35 mouse cellular contexts compared by ENCODE assay signal in the genomic region with DNA sequence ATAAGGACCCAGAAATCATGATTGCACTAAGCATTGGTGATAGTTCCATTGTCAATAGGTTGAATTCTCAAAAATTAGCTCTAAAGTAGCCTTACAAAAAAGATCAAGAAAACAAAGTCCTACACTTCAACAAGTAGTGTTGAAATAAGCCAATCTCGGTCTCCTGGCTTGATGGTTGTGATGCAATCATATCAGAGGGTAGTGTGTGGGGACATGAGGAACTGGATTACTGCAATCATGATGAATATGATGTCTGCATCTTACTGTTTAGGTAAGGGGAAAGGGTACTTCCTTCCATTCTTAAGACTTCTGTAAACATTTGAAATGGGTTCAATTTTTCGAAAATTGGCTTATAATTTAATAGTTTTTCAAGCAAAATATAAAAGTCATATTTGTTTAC.
"Had no signal": no experiment of that assay in that cellular context is flagged by ENCODE, and none has a peak within 500 bp of the region (broad histone marks: within the 10 kb centered on the region; RNA-seq: fewer than 3 reads in every experiment).

No protein-coding gene starts in this region.

- H3K4me2 ChIP-seq: heart, embryonic 11.5 days; heart, embryonic 12.5 days; heart, embryonic 13.5 days; heart, embryonic 15.5 days; hindbrain, embryonic 12.5 days; hindbrain, embryonic 13.5 days; hindbrain, embryonic 14.5 days; hindbrain, embryonic 15.5 days; intestine, embryonic 15.5 days; kidney, embryonic 15.5 days had no signal

- H3K27ac ChIP-seq: heart, embryonic 10.5 days; heart, embryonic 13.5 days; heart, embryonic 15.5 days; hindbrain, embryonic 10.5 days; hindbrain, embryonic 12.5 days; hindbrain, embryonic 13.5 days; hindbrain, embryonic 14.5 days; hindbrain, embryonic 15.5 days; hindbrain, postnatal 0 days; intestine, embryonic 15.5 days; kidney, embryonic 15.5 days; kidney, postnatal 0 days; layer of hippocampus, adult 2 months had no signal

- H3K4me1 ChIP-seq: heart, embryonic 10.5 days; heart, embryonic 12.5 days; heart, embryonic 13.5 days; heart, embryonic 15.5 days; hindbrain, embryonic 10.5 days; hindbrain, embryonic 12.5 days; hindbrain, embryonic 13.5 days; hindbrain, embryonic 15.5 days; intestine, embryonic 15.5 days; kidney, embryonic 15.5 days had no signal

- ATAC-seq: hindbrain, embryonic 16.5 days; hindbrain, postnatal 0 days; inflammation-experienced regulatory T-cells, adult 6 months; intestine, embryonic 15.5 days; intestine, embryonic 16.5 days; intestine, postnatal 0 days had no signal

- H3K27me3 ChIP-seq: heart, embryonic 12.5 days; heart, embryonic 13.5 days; heart, embryonic 15.5 days; hindbrain, embryonic 12.5 days; hindbrain, embryonic 13.5 days; hindbrain, embryonic 15.5 days; intestine, embryonic 15.5 days; kidney, embryonic 15.5 days had no signal

- DNase-seq: heart, postnatal 10 days; heart, postnatal 14 days; heart, postnatal 36 days; heart, postnatal 4 days; kidney, adult 11 months; kidney, adult 18-20 months; kidney, adult 2 months; kidney, adult 8-10 months; kidney, adult 9 months; kidney, postnatal 10 days; kidney, postnatal 14 days; kidney, postnatal 25 days; kidney, postnatal 36 days; kidney, postnatal 4 days; layer of hippocampus, adult 9-11 months; layer of hippocampus, postnatal 36 days had no signal

- H3K4me3 ChIP-seq: heart, embryonic 10.5 days; heart, embryonic 12.5 days; heart, embryonic 13.5 days; heart, embryonic 15.5 days; hindbrain, embryonic 10.5 days; hindbrain, embryonic 12.5 days; hindbrain, embryonic 13.5 days; hindbrain, embryonic 15.5 days; intestine, embryonic 15.5 days; kidney, embryonic 15.5 days; layer of hippocampus, adult 2 months had no signal

- H3K36me3 ChIP-seq: heart, embryonic 10.5 days; heart, embryonic 12.5 days; heart, embryonic 13.5 days; heart, embryonic 15.5 days; hindbrain, embryonic 10.5 days; hindbrain, embryonic 12.5 days; hindbrain, embryonic 13.5 days; hindbrain, embryonic 15.5 days; intestine, embryonic 15.5 days; kidney, embryonic 15.5 days had no signal

- H3K9ac ChIP-seq: heart, embryonic 12.5 days; heart, embryonic 13.5 days; heart, embryonic 15.5 days; hindbrain, embryonic 12.5 days; hindbrain, embryonic 13.5 days; hindbrain, embryonic 14.5 days; hindbrain, embryonic 15.5 days; intestine, embryonic 15.5 days; kidney, embryonic 15.5 days had no signal

- H3K9me3 ChIP-seq: heart, embryonic 10.5 days; heart, embryonic 12.5 days; heart, embryonic 15.5 days; hindbrain, embryonic 10.5 days; hindbrain, embryonic 12.5 days; hindbrain, embryonic 13.5 days; hindbrain, embryonic 15.5 days; intestine, embryonic 15.5 days; kidney, embryonic 15.5 days had no signal
